Mouse (Mus musculus): ENCODE results near the gene Actr2. TPM values are rescaled to one million over a fixed set of nuclear protein-coding genes. Genes with fewer than 3 reads are reported as not detected.

Actr2 gene
- 60.2 and 78.6 TPM in 2 replicates for polyA plus RNA-seq (2015; fragmentation: Nextera tagmentation; extraction: Ambion mirVana)

GRCm38 (mm10) chr11:20112741-20113480 is at the start of gene Actr2:
Gene Actr2, minus strand, starts transcription at chr11:20112913.

Other genes starting within 250 kb of the Actr2 start
- 5.0 and 6.3 TPM in 2 replicates for gene Spred2, start 188.5 kb downstream of the Actr2 start, polyA plus RNA-seq (2015; fragmentation: Nextera tagmentation; extraction: Ambion mirVana)
- gene Rab1a, start 88.5 kb upstream of the Actr2 start, polyA plus RNA-seq (2015; fragmentation: Nextera tagmentation; extraction: Ambion mirVana): 201 and 253 TPM in 2 replicates
- gene Cep68, start 136.5 kb upstream of the Actr2 start, polyA plus RNA-seq (2015; fragmentation: Nextera tagmentation; extraction: Ambion mirVana): 11.8 and 16.7 TPM in 2 replicates
- gene Slc1a4, start 219.8 kb upstream of the Actr2 start, polyA plus RNA-seq (2015; fragmentation: Nextera tagmentation; extraction: Ambion mirVana): 7.6 and 10.1 TPM in 2 replicates